Mouse (Mus musculus) limb, embryonic 14.5 days (tissue): Measurements from ENCODE around the gene R3hdml. TPM values are rescaled to one million over a fixed set of nuclear protein-coding genes. Genes with fewer than 3 reads are reported as not detected.

Source experiments
- ATAC-seq: fragments of 200-750 bp; cut with Nextera tagmentation; 2 replicates; pipeline ENCODE4 v1.8.0; 2017; ENCODE audit warnings: low read depth, moderate number of reproducible peaks, moderate TSS enrichment; ENCODE audit not compliant: low FRiP score
- DNase-seq: peaks from one replicate; pipeline ENCODE4 v3.0.0-alpha.2; 2015; ENCODE audit warnings: low spot score
- H3K27ac ChIP-seq: fragments of 300-500 bp; sonication (generic); replicated peaks from 2 replicates; pipeline ENCODE4 v1.5.1; 2014; ENCODE audit warnings: low read depth, mild to moderate bottlenecking, low read length, moderate library complexity, mixed read lengths
- H3K27me3 ChIP-seq: fragments of 300-500 bp; sonication (generic); 2 replicates; pipeline ENCODE4 v1.6.1; 2014; ENCODE audit warnings: low read length, mixed read lengths; ENCODE audit not compliant: control insufficient read depth, insufficient read depth
- H3K36me3 ChIP-seq: fragments of 300-500 bp; sonication (generic); 2 replicates; pipeline ENCODE4 v1.6.1; 2014; ENCODE audit warnings: mild to moderate bottlenecking, low read length, moderate library complexity, mixed read lengths; ENCODE audit not compliant: control insufficient read depth, insufficient read depth
- H3K4me1 ChIP-seq: fragments of 300-500 bp; sonication (generic); 2 replicates; pipeline ENCODE4 v1.6.1; 2014; ENCODE audit warnings: antibody characterized with exemption, low read length, mixed read lengths; ENCODE audit not compliant: control insufficient read depth, insufficient read depth
- H3K4me2 ChIP-seq: fragments of 300-500 bp; sonication (generic); replicated peaks from 2 replicates; pipeline ENCODE4 v1.6.1; 2014; ENCODE audit warnings: low read depth, mild to moderate bottlenecking, low read length, moderate library complexity; ENCODE audit not compliant: severe bottlenecking
- H3K4me3 ChIP-seq: fragments of 300-500 bp; sonication (generic); replicated peaks from 2 replicates; pipeline ENCODE4 v1.5.1; 2014; ENCODE audit warnings: low read length
- H3K9ac ChIP-seq: fragments of 300-500 bp; sonication (generic); 2 replicates; pipeline ENCODE4 v1.6.1; 2014; ENCODE audit warnings: mild to moderate bottlenecking, low read depth, low read length, moderate library complexity; ENCODE audit not compliant: severe bottlenecking
- H3K9me3 ChIP-seq: fragments of 300-500 bp; sonication (generic); 2 replicates; pipeline ENCODE4 v1.6.1; 2016; ENCODE audit warnings: low read length; ENCODE audit not compliant: control insufficient read depth
- POLR2A ChIP-seq: fragments of 200-500 bp; IDR thresholded peaks from 2 replicates; pipeline ENCODE4 v1.8.0; 2012; ENCODE audit warnings: inconsistent platforms, mild to moderate bottlenecking, moderate library complexity, borderline replicate concordance; ENCODE audit not compliant: insufficient read depth, insufficient read length; ENCODE audit errors: extremely low read depth
- WGBS: fragments of 180-500 bp; shearing (Covaris S2); extraction: QIAGEN DNeasy Blood & Tissue Kit; methylation state at CpG from one replicate; pipeline ENCODE4 v1.1.7; 2014; 5-methylcytosine and 5-hydroxymethylcytosine counted together
- polyA plus RNA-seq, 2 experiments: library from polyadenylated mRNA; depleted of rRNA in 1 of 2; stranded (reverse) in 1 of 2; unstranded in 1 of 2; fragments of >200 nt; fragmentation: Nextera tagmentation in 1 of 2; extraction: Ambion mirVana in 1 of 2; gene quantifications; 2 replicates each; pipeline versions ENCODE4 v1.2.1 to v1.2.3; 2012 to 2014

Gene R3hdml
- polyA plus RNA-seq, 2 experiments, result 0.16 TPM; not detected in 1

DNA sequence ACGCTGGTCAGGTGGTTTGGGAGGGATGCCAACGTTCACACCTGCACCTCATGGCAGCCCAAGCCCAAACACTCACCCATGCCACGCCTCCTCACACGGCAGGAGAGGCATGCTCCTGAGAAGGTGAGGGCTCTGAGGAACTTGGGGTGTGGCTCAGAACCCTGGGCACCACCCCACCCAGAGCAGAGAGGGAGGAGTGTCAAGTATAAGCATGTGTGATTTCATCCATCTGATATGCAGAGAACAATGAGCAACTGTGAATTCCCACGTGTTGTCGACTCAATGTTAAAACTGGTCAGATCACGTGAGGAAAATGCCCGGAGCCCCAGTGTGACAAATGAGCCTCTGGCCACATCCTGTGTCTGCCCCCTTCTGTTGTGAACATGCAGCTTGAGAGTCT is 25.3 kb upstream of the R3hdml start:
- H3K4me1 ChIP-seq, result peaks cover 8% of the 10 kb centered on the region
- no peak for TF ChIP-seq POLR2A
- H3K9me3 ChIP-seq, result no peaks in the 10 kb centered on the region
- no peaks in the 10 kb centered on the region for H3K27me3 ChIP-seq
- ATAC-seq (no peak), DNase-seq (no peak)
- H3K4me2 ChIP-seq, result no peak overlapping the region
- no peak overlapping the region for H3K27ac ChIP-seq
- peaks cover 24% of the 10 kb centered on the region for H3K36me3 ChIP-seq
- H3K4me3 ChIP-seq, result no peak overlapping the region
- 69% methylated on average over 8 of the region's 8 CpGs for WGBS
- H3K9ac ChIP-seq, result no peak overlapping the region

DNA sequence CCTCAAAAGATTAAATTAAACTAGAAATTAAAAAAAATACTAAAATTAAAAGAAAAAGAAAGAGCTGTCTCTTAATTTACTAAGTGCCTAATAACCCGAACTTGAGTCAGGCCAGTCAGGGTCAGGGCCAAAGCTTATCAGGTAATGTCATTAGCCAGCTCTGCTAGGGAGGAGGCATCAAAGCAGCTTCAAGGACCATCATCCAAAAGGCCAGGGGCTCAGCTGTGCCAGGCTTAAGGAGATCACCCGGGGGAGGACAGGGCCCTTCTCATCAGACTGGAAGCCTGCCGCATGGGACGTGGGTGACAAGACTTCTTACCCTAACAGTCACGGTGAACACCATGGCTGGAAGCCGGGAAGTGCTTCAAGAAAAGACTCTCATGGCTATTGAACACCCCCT is 24.5 kb upstream of the R3hdml start:
- Histone ChIP-seq H3K9ac (no peak overlapping the region), H3K9me3 (no peaks in the 10 kb centered on the region), H3K4me1 (peaks cover 9% of the 10 kb centered on the region), H3K27ac (no peak overlapping the region), H3K4me2 (no peak overlapping the region), H3K27me3 (no peaks in the 10 kb centered on the region), H3K36me3 (peaks cover 24% of the 10 kb centered on the region), H3K4me3 (no peak overlapping the region)
- DNase-seq (no peak), ATAC-seq (no peak)
- WGBS, result 87% methylated on average over 6 of the region's 6 CpGs
- no peak for TF ChIP-seq POLR2A

DNA sequence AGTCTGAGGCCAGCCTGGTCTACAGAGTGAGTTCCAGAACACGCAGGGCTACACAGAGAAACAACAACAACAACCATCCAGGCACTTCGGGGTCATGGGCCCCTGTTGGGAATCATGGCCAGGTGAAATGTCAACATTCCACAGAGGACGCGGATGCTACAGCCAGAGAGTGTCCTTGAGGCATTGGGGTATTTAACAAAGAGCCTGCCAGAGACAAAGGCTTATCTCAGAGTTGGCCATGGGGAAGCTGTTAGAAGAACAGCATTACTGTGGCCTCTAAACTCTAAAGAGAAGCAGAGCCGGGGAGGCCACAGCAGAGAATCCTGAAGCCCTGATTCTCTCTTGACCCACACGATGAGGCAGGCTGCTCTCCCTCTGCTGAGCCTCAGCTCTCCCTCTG is 23.3 kb upstream of the R3hdml start:
- Histone ChIP-seq H3K27ac (no peak overlapping the region), H3K4me2 (no peak overlapping the region), H3K36me3 (peaks cover 24% of the 10 kb centered on the region), H3K4me1 (peaks cover 9% of the 10 kb centered on the region), H3K9me3 (no peaks in the 10 kb centered on the region), H3K9ac (no peak overlapping the region), H3K4me3 (no peak overlapping the region), H3K27me3 (no peaks in the 10 kb centered on the region)
- WGBS, result 93% methylated on average over 6 of the region's 6 CpGs
- no peak for TF ChIP-seq POLR2A
- ATAC-seq (no peak), DNase-seq (no peak)

DNA sequence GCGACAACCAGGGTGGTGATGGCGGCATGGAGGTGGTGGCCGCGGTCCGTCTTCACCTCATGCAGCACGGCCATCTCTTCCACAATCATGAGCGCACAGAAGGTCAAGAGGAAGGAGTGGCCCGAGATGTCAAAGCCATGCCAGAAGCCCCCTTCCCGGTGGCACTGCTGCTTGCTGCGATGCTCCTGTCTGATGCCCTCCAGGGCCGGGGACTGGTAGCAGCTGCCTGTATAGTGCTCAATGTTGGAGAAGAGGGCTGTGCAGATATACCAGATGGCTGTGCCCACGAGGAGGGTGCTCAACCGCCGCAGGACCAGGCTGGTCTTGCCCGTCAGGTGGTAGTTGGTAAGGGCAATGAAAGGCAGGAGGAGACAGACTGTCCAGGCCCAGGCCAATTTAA is 22.4 kb upstream of the R3hdml start:
- Histone ChIP-seq H3K27me3 (no peaks in the 10 kb centered on the region), H3K4me1 (peaks cover 9% of the 10 kb centered on the region), H3K9ac (no peak overlapping the region), H3K27ac (no peak overlapping the region), H3K4me3 (no peak overlapping the region), H3K36me3 (peaks cover 24% of the 10 kb centered on the region), H3K4me2 (no peak overlapping the region), H3K9me3 (no peaks in the 10 kb centered on the region)
- WGBS, result 96% methylated on average over 15 of the region's 15 CpGs
- ATAC-seq (no peak), DNase-seq (no peak)
- TF ChIP-seq POLR2A, result no peak

DNA sequence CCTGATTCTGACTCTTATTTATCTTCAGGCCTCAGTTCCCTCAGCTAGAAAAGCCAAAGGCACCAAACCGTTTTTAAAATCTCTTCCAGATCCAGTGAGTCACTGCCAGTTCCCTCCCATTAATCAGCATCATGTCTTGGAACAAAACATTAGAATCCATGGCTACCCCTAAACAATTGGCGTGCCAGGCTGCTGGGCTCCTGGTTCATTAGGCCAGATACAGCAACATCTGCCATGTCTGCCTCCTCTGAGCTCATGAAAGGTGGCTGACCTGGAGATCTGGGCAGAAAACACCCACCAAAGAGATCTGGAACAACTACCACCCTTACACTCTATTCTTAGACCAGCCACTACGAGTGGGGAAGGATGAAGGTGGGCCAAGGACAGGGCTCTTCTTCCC is 21.0 kb upstream of the R3hdml start:
- Histone ChIP-seq H3K36me3 (peaks cover 24% of the 10 kb centered on the region), H3K9me3 (no peaks in the 10 kb centered on the region), H3K4me1 (peaks cover 9% of the 10 kb centered on the region), H3K4me3 (no peak overlapping the region; the same call in 1 of the 2 replicates), H3K27ac (no peak overlapping the region), H3K4me2 (peak overlapping the region; percentile 91), H3K9ac (peak overlapping the region; percentile 74; the same call in 1 of the 2 replicates), H3K27me3 (no peaks in the 10 kb centered on the region)
- ATAC-seq, result no peak
- TF ChIP-seq POLR2A, result no peak
- DNase-seq, result no peak
- WGBS, result 82% methylated on average over 3 of the region's 3 CpGs
